Mouse (Mus musculus) left cerebral cortex, postnatal 4 days (tissue): ENCODE data around the gene Serpinc1. TPM values are rescaled to one million over a fixed set of nuclear protein-coding genes. Genes with fewer than 3 reads are reported as not detected.

Experiments
- DNase-seq: peaks from one replicate; pipeline ENCODE4 v3.0.0-alpha.2; 2022
- intact Hi-C: fragments of 180-260 bp; cut with DNase I; formaldehyde crosslinking; loops from one replicate; pipeline ENCODE4 v1.15.1; 2025
- total RNA-seq, 2 experiments: library from RNA; stranded (reverse); gene quantifications; 2 replicates each; pipeline ENCODE4 v1.2.3; 2021

Serpinc1 gene
- total RNA-seq, 2 experiments from 2014 or later = 0.22 to 0.34 TPM

GRCm38 (mm10) chr1:161040855-161041254, 62.5 kb downstream of the Serpinc1 start:
- intact Hi-C loops = no loop called here
- DNase-seq = no peak

DNA sequence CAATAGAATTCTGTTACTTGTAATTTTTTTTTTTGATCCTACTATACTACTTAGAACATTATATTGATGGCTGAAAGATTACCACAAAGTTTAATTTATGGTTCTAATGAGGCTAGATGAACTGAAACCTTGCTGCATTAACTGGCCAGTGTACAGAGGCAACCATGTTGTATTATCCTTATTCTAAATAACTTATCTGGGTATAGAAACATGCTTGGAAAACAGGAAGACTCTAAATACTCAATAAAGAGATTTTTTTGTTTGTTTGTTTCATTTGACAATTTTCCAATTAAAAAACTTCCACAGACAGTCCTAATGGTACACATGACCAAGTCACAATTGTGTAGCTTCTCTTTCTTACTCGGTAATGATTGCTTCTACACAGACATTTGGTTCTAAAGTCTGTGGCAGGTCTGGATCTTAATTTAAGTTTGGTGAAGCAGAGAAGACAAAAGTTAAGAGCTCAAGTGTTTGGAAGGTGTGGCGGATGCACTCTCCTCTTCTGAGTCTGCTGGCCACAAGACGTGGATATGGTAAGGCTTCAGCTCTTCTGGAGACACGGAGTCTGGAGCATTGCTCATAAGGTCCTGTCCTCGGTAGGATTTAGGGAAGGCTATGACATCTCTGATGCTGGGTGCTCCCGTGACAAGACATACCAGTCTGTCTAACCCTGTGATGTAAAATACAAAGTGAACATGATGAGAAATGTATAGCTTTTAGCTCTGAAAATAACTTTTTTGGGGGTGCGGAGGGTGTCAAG, 63.1 kb downstream of the Serpinc1 start:
- intact Hi-C loops = no loop called here

DNA sequence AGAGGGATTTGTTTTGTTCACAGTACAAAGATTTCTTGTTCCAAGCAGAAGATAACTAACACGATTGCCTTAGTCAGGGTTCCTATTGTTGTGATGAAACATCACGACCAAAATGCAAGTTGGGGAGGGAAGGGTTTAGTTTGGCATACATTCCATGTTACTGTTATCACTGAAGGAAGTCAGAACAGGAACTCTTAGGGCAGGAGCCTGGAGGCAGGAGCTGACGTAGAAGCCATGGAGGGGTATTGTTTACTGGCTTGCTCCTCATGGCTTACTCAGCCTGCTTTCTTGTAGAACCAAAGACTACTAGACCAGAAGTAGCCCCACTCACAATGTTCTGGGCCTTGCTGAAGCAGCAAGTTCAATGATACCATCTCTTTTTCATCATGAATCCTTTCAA, 68.6 kb downstream of the Serpinc1 start:
- no peak for DNase-seq
- intact Hi-C loops = no loop called here

More for the DNA sequence above, 63.1 kb downstream of the Serpinc1 start:
- DNase-seq = no peak

Other genes starting within 250 kb of the Serpinc1 start
- 100 to 1,000 TPM; 194 to 203 TPM for gene Rabgap1l, start 185.4 kb upstream of the Serpinc1 start, total RNA-seq
- 10 to 100 TPM; 42.5 to 44.0 TPM for gene Rc3h1, start 72.2 kb upstream of the Serpinc1 start, total RNA-seq
- gene Zbtb37, start 56.3 kb downstream of the Serpinc1 start, total RNA-seq = 10 to 100 TPM; 39.2 to 46.5 TPM
- 10 to 100 TPM; 22.4 to 25.7 TPM for gene Dars2, start 92.1 kb downstream of the Serpinc1 start, total RNA-seq
- 1 to 10 TPM; 3.5 to 4.7 TPM for gene Cenpl, start 92.1 kb downstream of the Serpinc1 start, total RNA-seq
- 10 to 100 TPM; 24.1 to 26.2 TPM for gene Klhl20, start 152.9 kb downstream of the Serpinc1 start, total RNA-seq
- gene Ankrd45, start 164.1 kb downstream of the Serpinc1 start, total RNA-seq = 10 to 100 TPM; 46.8 to 56.4 TPM
- gene Tex50, start 180.7 kb downstream of the Serpinc1 start, total RNA-seq = not detected